Mouse (Mus musculus) right cerebral cortex, postnatal 25 days (tissue): Measurements from ENCODE around the gene Avl9.
A peak's percentile ranks its signal among the peaks of the same experiment; 100 is the strongest.

Experiments
- DNase-seq: peaks from one replicate; pipeline ENCODE4 v3.0.0; 2022

The Avl9 gene

GRCm38 (mm10) chr6:56714574-56715269 is at the start of gene Avl9:
Gene Avl9 (plus strand): TSS chr6:56714899.
- peak; percentile 97 for DNase-seq

DNA sequence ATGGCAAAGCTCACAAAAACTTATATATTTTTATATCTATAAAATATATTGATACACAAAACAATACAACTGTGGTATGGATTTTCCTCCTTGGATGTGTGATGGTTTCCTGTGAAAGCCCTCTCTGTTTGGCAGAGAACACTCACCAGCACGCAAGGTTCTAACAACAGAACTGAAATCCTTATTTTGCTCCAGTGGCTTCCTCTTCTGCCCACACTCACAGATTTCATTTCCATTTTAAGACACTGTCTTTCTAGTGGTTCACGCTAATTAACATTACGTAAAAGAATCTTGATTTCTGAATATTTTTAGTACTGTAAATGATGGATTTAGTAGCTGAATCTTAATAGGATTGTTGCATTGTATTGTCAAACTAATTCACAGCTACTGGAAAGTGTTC is 26.5 kb upstream of the Avl9 start:
- DNase-seq: no peak

- peak; percentile 26 for DNase-seq
Measured at GRCm38 (mm10) chr6:56691205-56691604, 23.5 kb upstream of the Avl9 start.

DNA sequence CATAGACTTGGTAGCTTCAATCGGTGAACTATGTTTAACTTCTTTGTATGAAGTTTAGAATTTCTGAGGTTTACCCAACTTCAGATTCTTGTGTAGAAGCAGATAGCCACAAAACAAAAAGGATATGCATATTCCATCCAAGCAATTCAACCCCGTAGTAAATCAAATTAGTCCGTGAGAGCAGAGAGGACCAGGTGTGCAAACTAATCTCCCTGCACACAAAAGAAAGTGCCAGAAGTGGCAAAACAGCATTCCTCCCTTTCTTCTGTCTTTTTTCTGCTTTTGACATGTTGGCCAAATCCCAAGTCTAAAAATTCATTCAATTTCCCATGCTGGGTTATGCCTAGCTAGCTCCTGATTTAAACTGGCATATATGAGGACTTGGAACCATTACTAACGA is 22.3 kb upstream of the Avl9 start:
- DNase-seq: no peak

GRCm38 (mm10) chr6:56703931-56704900 is 10.5 kb upstream of the Avl9 start, which contains the start of gene Lsm5:
Gene Lsm5 (minus strand): TSS chr6:56704710.
- DNase-seq: peak; percentile 79

GRCm38 (mm10) chr6:56714186-56714573 is 519 bp upstream of the Avl9 start:
- no peak for DNase-seq

DNA sequence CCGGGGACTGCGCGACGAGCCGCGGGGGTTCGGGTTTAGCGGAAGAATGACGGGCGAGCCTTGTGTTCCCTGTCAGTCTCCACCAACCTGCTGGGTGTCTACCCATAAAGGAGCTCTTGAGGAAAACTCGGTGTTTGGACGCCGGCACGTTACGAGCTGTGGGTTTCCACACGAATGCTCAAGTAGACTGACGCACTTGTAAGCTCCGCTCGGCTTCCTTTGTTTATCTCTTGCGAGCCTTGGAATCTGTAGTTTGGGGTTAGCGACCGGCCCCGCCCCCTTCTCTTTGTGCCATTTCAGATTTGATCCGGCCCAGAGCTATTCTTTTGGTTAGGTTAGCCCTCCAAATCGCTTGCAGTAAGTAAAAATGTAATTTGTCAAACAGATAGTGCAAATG is 569 bp downstream of the Avl9 start:
- no peak for DNase-seq

DNA sequence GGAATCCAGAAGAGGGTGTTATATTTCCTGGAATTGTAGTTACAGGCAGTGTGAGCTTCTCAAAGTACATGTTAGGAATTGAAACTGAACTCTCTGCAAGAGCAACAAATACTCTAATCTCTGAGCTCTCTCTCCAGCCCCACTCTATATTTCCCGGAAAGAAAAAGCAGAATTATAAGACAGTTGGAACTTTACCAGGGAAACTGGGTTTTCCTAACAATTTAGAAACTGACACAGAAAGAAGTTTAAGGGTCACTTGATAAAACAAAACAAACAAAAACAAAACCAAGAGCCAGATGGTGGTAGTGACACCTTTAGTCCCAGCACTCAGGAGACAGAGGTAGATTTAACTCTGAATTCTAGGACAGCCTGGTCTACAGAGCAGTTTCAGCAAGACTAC is 4.4 kb downstream of the Avl9 start:
- no peak for DNase-seq

GRCm38 (mm10) chr6:56720877-56721276 is 6.2 kb downstream of the Avl9 start:
- no peak for DNase-seq

DNA sequence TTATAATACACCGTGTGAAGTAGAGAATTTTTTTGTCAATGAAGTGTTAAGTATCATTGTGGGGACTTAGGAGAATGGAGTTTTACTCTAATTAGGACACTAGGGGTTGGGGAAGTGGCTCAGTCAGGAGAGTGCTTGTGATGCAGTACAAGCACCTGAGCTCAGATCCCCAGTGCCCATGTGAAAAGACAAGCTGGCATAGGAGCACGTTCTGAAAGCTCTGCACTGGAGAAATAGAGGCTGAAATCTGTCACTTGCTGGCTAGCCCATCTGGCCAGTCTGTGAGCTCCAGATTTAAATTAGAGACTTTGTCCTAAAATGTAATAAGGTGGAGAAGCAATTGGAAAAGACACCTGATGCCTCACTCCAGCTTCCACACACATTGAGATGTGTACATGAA is 17.8 kb downstream of the Avl9 start:
- DNase-seq: no peak

GRCm38 (mm10) chr6:56745950-56746543 is 31.3 kb downstream of the Avl9 start:
- no peak for DNase-seq

DNA sequence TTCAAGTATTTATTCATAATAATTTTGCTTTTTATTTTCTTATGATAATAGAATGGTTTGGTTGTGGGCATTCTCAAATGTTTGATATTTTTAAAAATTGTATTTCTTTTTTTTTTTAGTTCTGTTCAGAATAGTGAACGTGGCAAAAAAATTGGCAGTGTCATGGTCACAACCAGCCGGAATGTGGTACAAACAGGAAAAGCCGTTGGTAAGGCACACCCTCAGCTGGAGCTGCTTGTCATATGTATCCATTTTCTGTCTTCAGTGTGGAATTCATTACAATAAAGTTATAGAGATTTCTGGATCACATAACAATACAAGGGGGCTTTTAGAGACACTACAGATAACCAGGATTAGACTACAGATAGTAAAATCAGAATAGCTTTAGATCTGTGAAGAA is 39.0 kb downstream of the Avl9 start:
- no peak for DNase-seq

- no peak for DNase-seq
Measured at GRCm38 (mm10) chr6:56756117-56756516, 41.4 kb downstream of the Avl9 start.

DNA sequence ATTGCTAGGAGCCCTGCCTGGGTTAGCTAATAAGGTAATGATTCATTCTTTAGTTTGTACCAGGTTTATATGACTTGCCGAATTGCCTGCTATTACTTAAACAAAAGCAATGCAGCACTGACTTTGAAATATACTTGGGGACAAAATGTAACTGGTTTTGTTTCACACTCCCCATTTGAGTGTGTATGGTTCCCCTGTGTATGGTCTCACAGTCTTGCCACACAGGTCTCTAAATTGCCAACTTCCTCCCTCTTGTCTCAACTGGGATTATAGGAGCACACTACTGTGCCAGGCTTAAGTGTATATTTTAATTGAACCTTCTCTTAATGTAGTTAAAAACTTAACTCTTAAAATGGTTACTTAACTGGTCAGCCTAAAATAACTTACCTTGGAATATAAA is 44.6 kb downstream of the Avl9 start:
- no peak for DNase-seq

DNA sequence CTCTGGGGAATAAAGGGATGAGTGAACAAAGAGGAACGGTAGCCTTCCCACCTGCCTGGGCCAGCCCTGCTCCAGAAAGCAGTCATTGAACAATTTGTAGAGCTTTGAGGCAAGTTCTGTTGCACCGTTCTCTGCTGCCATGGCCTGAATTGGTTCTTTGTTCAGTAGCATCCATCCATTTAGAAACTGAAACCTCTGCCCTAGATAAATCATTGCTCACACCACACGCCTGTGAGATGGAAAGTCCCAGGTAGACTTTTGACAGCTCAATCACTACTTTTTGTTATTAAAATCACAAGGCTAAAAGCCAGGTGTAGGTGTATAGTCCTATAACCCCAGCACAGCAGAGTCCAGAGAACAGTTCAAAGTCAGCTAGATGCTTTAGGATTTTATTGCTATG is 50.6 kb downstream of the Avl9 start:
- no peak for DNase-seq

- no peak for DNase-seq
Measured at GRCm38 (mm10) chr6:56765696-56766095, 51.0 kb downstream of the Avl9 start.

DNA sequence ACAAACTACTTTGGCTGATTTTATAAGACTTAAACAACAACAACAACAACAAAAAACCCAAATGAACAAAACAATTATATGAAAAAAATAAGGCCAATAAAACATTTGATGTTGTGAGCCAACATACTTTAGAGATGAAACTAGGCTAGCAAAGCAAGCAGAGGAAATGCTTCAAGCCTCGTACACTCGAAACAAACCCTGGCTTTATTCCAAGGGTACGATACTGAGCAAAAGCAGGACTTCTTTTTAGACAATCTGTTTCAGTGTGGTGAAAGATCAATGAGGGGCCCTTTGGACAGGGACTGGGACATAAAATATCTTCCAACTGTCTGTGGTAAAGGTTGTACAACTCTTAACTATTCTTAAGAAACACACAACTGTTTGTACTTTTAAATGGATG is 61.1 kb downstream of the Avl9 start:
- DNase-seq: no peak

DNA sequence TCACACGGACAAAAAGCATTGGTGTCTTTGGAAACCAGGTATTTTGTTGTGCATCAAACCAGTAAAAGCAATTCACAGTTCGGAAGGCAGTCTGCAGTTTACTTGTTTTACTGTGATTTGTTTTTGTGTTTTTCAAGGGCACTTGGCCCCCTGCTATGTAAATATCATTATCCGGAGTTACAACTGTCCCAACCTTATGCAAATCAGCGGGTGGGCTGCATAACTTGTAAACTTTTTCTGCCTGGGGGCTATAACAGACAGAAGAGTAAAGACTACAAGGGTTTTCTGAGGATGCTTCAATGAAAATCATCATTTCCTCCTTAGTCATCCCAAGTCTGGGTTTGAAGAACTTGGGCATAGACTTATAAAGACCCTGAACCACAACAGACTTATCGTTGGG is 64.9 kb downstream of the Avl9 start:
- no peak for DNase-seq

DNA sequence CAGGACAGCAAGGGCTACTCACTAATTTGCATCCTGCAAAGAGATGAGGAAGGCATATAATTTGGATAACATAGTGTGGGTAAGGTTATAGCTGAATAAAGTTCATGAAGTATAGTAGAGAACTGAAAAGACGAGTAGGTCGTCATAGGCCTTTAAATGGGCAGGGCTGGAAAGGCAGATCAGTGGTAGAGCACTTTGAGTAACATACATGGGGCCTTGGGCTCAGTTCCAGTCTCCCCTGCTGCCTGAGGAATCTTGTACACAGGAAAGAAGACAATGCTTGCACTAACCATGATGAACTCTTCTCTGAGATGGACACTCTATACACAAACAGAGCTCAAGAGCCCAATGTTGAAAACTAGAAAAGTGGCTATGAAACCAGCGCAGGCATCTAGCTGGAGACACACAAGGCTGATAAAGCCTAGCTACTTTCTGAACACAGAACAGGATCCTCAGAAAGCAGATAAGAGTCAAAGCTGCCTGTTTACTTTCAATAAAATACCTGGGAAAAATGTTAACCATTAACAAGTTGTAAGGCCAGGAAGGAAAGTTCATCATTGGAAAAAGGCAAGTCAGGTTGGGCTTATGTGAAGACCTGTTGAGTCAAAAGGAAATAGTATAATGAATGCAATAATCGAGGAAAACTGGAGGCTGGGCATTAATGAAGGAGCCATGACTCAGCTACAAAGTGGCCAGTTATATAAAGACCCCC is 69.0 kb downstream of the Avl9 start:
- DNase-seq: no peak

GRCm38 (mm10) chr6:56785068-56785467 is 70.4 kb downstream of the Avl9 start:
- no peak for DNase-seq

- DNase-seq: no peak
Measured at GRCm38 (mm10) chr6:56787668-56788067, 73.0 kb downstream of the Avl9 start.

DNA sequence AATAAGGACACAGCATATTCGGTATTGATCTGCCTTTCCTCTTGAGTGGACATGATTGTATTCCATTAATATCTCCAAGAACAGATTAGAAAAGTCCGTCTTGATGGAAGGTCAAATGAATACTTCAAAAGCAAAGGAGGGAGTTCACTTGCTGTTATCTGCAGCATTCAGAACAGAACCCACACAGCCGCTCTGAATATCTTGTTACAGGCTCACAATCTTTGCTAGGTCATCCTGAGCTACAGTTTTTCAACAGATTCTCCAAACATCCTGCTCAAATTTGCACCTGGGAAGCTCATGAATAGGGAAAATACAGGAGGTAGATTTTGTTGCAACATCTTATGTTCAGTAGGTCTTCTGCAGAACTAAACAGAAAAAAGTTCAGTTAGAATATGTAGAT is 74.6 kb downstream of the Avl9 start:
- no peak for DNase-seq

- DNase-seq: no peak
Measured at GRCm38 (mm10) chr6:56794834-56795233, 80.1 kb downstream of the Avl9 start.
